19 mouse cellular contexts compared by ENCODE assay signal in the genomic region with DNA sequence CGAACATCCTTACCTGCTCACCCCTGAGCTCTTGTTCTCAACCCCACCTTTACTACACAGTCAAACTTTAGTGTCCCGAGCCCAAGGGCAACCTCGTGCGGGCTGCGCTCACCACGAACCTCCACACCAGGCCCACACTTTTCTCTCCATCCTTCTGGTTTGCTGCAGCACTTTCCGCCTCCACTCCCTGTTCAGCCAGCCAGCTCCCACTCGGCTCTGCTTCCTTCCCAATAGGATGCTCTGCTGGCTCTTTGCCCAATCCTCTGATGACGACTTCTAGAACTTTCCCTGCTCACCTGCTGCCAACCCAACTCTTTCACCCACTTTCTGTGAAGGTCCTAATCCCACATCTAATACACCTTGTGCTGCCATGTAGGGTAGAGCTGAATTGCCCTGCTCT. TPM values are rescaled to one million over a fixed set of nuclear protein-coding genes. Genes with fewer than 3 reads are reported as not detected.
DNase-seq lines count a peak whose midpoint lies in the region; ATAC-seq and TF ChIP-seq lines count a peak whose summit lies in the region.
"Had no signal": no experiment of that assay in that cellular context is flagged by ENCODE, and none has a peak within 500 bp of the region (broad histone marks: within the 10 kb centered on the region; RNA-seq: fewer than 3 reads in every experiment).

No protein-coding gene starts in this region.

- H3K27ac ChIP-seq in kidney, adult 2 months (ENCODE audit: insufficient read depth, low read depth, low read length): no peak overlapping the region
- H3K27ac ChIP-seq: heart, embryonic 13.5 days; hindbrain, embryonic 14.5 days; limb, embryonic 13.5 days; liver, embryonic 13.5 days; neural tube, embryonic 15.5 days had no signal

- TF ChIP-seq POLR2A in kidney, adult 2 months (IDR thresholded peaks at IDR 0.05; ENCODE audit: low read depth, low read length): no peak

- no peaks in the 10 kb centered on the region for H3K36me3 ChIP-seq in kidney, adult 2 months (ENCODE audit: control insufficient read depth, insufficient read depth, low read length)
- H3K36me3 ChIP-seq: G1E; heart, embryonic 13.5 days; limb, embryonic 13.5 days; liver, embryonic 13.5 days; neural tube, embryonic 15.5 days had no signal

- H3K4me1 ChIP-seq in kidney, adult 2 months (ENCODE audit: control insufficient read depth, insufficient read depth, low read length): no peaks in the 10 kb centered on the region

- DNase-seq in frontal cortex, postnatal 14 days (ENCODE audit: low spot score in 2 of 2): no peak
- DNase-seq in lung, postnatal 10 days: peak; percentile 48
- no peak for DNase-seq in lung, postnatal 25 days (ENCODE audit: low spot score)
- peak; percentile 35 to 70 for DNase-seq in left cerebral cortex, adult 9 months (ENCODE audit: low spot score in 2 of 2)
- DNase-seq in right cerebral cortex, postnatal 25 days: peak; percentile 59
- DNase-seq in kidney, adult 2 months: no peak
- no peak for DNase-seq in ovary, postnatal 14 days (ENCODE audit: low spot score)
- DNase-seq: adrenal gland, postnatal 14 days; cerebellum, adult 11-12 months; cerebellum, postnatal 36 days; liver, embryonic 13.5 days had no signal

- peak; percentile 63 for ATAC-seq in frontal cortex, adult (ENCODE audit: low TSS enrichment)
- ATAC-seq: activated CD4-positive, CD25-positive, alpha-beta regulatory T cell, adult 4 months; midbrain, embryonic 16.5 days had no signal

- 84% methylated on average over 9 of the region's 9 CpGs for WGBS in kidney, adult 2 months

- H3K27me3 ChIP-seq in kidney, adult 2 months (replicated peaks; ENCODE audit: control insufficient read depth, insufficient read depth, low read length): no peaks in the 10 kb centered on the region
- H3K27me3 ChIP-seq: heart, embryonic 13.5 days; limb, embryonic 13.5 days; neural tube, embryonic 15.5 days had no signal

- no peak overlapping the region for H3K4me3 ChIP-seq in kidney, adult 2 months (ENCODE audit: insufficient read depth, low read depth, low read length)
- H3K4me3 ChIP-seq: heart, embryonic 13.5 days; limb, embryonic 13.5 days; liver, embryonic 13.5 days; neural tube, embryonic 15.5 days had no signal

- TF ChIP-seq CTCF in kidney, adult 2 months (conservative IDR thresholded peaks at IDR 0.05; ENCODE audit: insufficient read depth, insufficient read length, low read depth, low read length): no peak

RNA-seq across cellular contexts. Expression of gene Ptgfrn, which starts 6.3 kb away (rescaled TPM):
- 5.2 and 5.5 TPM in 2 replicates for polyA plus RNA-seq in kidney, adult 2 months (2012; rRNA removed)
- polyA plus RNA-seq: G1E had no signal

Comparison
In these comparisons a context has a peak if more than half of its experiments do, and no peak if none do; other contexts are left out.
1. DNase-seq: peak in lung, postnatal 10 days (single experiment), left cerebral cortex, adult 9 months (2 of 2) and right cerebral cortex, postnatal 25 days (single experiment); none in frontal cortex, postnatal 14 days (0 of 2), lung, postnatal 25 days (single experiment), kidney, adult 2 months (single experiment) and ovary, postnatal 14 days (single experiment).